Mouse (Mus musculus): Measurements from ENCODE around the gene Pbx1.

The Pbx1 gene

GRCm38 (mm10) chr1:168383832-168384593 is 48.1 kb downstream of the Pbx1 start:
- no peak for DNase-seq (ENCODE audit: low spot score in 2 of 2)

DNA sequence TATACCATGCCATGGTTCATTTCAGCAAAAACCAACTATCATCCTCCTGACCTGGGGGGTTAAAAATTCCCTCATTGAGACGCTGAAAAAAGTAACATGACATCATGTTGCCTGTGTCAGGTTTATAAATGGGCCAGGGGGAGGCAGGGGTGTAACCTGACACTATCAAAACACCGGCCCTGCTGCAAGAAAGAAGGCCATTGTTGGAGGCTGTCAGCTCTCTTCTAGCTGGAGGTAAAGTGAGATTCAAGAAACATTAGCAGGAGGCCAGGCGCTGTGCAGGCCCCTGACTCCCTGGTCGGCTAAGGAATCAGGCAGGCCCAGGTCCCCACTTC is 49.3 kb downstream of the Pbx1 start:
- DNase-seq (ENCODE audit: low spot score in 2 of 2) = no peak

DNA sequence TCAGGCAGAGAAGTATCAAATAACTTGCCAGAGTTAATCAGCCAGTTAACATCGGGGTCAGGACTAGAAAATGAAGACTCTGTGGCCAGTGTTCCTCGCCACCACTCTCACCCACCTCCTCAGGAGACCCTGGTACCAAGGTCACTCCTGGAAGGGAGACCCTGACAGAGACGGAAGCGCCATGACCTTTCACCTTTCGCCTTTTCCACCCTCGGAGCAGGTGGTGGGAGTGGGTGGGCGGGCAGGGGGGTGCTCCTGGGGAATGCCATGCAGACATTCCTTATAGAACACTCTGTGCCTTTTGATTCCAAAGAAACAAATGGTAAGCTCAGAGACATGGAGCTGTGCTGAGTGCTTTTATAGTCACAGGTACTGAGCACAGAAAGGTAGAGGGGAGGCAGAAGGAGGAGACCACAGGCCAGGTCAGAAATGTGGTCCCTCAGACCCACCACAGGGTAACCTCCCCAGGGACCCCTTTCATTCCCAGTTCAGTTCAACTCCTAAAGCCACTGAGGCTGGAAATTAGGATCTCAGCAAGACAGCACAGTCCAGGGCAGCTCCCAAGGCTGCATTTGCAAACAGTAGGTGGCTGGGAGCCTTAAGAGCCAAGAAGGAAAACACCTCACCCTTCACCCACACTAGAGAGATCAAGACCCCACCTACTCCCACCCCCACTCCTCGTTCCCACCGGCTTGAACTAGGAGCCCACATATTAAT is 49.8 kb downstream of the Pbx1 start:
- no peak for DNase-seq (ENCODE audit: low spot score in 2 of 2)

DNA sequence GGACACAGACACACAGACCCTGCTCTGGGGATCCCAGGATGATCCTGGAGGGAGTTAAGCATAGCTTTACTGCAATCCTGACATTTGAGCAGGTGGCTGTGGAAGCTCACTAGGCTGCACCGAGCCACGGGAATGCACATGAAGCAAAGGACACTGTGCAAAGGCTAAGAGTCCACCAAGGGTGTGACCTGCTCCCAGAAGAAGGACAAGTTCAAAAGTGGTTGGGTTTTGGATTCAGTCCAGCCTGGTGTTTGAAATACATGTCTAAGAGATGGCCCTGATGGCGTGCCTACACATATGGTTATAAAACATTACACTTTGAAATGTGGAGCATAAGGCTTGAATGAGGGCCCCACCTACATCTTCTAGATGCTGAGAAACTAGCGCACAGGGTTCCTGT is 50.6 kb downstream of the Pbx1 start:
- DNase-seq (ENCODE audit: low spot score in 2 of 2) = no peak

GRCm38 (mm10) chr1:168380241-168380770 is 51.8 kb downstream of the Pbx1 start:
- no peak for DNase-seq (ENCODE audit: low spot score in 2 of 2)

- DNase-seq (ENCODE audit: low spot score in 2 of 2) = no peak
These were observed 54.4 kb downstream of the Pbx1 start for GRCm38 (mm10) chr1:168377650-168378049.

- no peak for DNase-seq (ENCODE audit: low spot score in 2 of 2)
These were observed 55.7 kb downstream of the Pbx1 start for GRCm38 (mm10) chr1:168376330-168376729.

GRCm38 (mm10) chr1:168374953-168375600 is 57.0 kb downstream of the Pbx1 start:
- no peak for DNase-seq (ENCODE audit: low spot score in 2 of 2)

DNA sequence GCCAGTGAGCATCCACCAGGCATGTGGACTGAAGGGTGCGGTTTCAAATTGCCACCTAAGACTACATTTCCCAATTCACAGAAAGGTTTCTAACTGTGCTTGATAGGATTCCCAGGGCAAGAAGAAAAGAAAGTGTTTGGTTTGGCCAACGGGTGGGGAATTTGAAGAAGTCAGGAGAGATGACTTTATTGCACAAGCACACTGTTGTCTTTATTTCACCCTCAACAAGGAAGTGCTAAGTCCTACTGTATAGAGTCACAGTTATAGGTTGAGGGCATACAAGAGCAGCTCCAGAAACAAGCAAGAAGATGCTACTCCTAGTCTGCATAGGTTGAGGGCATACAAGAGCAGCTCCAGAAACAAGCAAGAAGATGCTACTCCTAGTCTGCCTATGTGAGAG is 60.0 kb downstream of the Pbx1 start:
- DNase-seq (ENCODE audit: low spot score in 2 of 2) = no peak

DNA sequence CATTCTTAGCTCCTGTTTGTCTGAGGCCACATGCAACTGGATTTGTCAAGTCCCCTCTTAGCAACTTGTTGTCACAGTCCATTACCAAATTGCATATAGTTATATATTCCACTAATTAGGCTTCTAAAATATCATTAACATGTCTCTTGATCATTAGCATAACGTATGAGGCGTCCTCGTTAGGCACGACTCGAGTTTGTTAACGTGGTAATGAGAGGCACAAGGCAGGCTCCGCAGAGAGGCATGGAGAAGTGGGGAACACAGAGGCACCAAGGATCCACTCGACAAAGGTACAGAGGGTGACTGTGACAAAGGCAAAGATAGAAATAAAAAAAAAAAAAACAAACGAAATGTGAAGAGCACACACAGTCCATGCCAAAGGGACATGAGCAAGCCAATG is 61.1 kb downstream of the Pbx1 start:
- no peak for DNase-seq (ENCODE audit: low spot score in 2 of 2)

DNA sequence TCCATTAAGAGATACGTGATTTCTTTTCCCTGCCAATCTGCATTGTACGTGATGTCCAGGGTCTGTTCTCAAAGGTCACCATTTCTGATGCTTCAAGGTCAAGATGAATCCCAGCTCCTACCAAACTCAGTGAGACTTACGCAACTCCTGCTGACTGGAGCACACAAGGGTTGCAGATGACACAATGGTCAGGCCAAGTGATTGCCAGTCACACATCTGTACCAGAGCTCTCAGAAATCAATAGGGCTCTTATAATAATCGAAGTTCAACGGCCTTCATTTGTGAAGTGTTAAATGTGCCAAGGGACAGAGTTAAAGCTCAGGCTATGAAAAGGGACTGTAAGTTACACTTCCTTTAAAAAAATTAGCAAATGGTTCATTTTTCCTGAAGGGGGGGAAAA is 65.8 kb downstream of the Pbx1 start:
- DNase-seq (ENCODE audit: low spot score in 2 of 2) = no peak

GRCm38 (mm10) chr1:168364325-168364724 is 67.7 kb downstream of the Pbx1 start:
- no peak for DNase-seq (ENCODE audit: low spot score in 2 of 2)

DNA sequence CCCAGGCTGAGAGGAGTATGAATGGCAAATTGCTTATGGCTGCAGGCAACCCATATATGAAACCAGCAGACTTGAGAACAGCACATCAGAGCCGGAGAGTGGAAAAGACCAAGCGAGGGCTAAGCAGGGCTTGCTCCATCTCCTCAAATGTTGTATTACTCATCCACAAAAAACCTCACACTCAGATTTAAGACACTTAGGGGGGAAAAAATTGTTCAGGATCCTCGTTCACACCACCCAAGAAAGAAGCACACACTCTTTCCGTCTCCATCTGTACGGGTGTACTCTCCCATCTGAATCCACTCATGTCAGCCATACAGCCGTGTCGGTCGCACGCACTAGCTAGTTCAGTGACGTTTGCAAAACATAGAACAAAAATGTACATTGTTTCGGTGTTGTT is 69.0 kb downstream of the Pbx1 start:
- no peak for DNase-seq (ENCODE audit: low spot score in 2 of 2)

GRCm38 (mm10) chr1:168362464-168362863 is 69.6 kb downstream of the Pbx1 start:
- DNase-seq (ENCODE audit: low spot score in 2 of 2) = no peak

- no peak for DNase-seq (ENCODE audit: low spot score in 2 of 2)
These were observed 74.1 kb downstream of the Pbx1 start for GRCm38 (mm10) chr1:168357680-168358611.

- DNase-seq (ENCODE audit: low spot score in 2 of 2) = no peak
These were observed 75.1 kb downstream of the Pbx1 start for GRCm38 (mm10) chr1:168356970-168357441.

- DNase-seq (ENCODE audit: low spot score in 2 of 2) = no peak
These were observed 76.0 kb downstream of the Pbx1 start for GRCm38 (mm10) chr1:168355985-168356556.

DNA sequence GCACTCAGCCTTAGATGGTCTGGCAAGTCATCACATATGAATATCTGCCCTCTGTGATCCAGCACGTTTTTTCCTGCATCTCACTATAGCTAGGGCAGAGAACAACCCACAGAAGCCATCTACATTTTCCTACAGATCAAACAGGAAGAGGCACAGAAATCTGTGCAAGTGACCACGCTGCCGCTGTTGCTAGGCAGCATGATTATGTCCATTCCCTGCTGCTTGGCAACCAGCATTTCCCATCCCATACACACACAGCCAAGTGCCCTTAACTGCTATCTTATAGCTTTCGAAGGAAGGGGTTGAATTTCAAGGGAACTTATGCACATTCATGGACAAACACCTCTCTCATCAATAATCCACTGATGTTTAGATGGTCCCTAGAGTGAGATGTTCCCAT is 77.1 kb downstream of the Pbx1 start:
- DNase-seq (ENCODE audit: low spot score in 2 of 2) = no peak

- no peak for DNase-seq (ENCODE audit: low spot score in 2 of 2)
These were observed 83.9 kb downstream of the Pbx1 start for GRCm38 (mm10) chr1:168348036-168348784.

- DNase-seq (ENCODE audit: low spot score in 2 of 2) = no peak
These were observed 87.2 kb downstream of the Pbx1 start for GRCm38 (mm10) chr1:168344918-168345317.
